ENCODE assay signal across 9 mouse cellular contexts in the genomic region with DNA sequence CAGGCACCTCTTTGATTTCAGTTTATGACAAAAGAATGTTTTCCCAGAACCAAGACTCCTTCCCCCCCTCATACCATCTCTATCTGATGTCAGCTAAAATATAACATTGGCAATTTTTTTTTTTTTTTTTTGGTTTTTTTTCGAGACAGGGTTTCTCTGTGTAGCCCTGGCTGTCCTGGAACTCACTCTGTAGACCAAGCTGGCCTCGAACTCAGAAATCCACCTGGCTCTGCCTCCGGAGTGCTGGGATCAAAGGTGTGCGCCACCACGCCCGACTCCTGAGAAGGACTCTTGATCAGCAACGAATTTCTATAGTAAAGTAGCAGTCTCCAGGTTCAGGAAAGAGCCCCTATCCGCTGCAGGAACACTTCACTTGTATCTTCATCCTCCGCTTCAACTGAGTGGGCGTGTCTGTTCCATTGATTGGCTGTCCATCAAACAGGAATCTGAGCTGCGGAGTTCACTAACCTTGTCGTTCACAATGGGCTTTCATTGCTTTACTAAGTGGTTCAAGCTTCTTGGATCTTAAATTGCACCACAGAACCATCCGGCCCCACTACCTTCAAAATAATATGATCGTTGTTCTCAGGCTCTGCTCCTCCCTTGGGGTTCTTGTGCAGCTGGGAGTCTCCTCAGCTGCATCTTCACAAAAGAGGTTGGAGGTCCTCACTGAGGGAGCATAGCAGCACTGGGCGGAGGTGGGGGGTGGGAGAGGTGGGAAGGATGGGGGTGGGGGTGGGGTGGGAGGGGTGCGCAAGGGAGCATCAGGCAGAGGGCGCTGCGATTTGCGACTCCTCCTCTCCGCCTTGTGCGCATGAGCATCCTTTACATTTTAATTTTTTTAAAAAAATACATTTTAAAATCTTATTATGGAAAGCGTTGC. TPM values are rescaled to one million over a fixed set of nuclear protein-coding genes. Genes with fewer than 3 reads are reported as not detected.
DNase-seq lines count a peak whose midpoint lies in the region; ATAC-seq lines count a peak whose summit lies in the region.
"Had no signal": no experiment of that assay in that cellular context is flagged by ENCODE, and none has a peak within 500 bp of the region (broad histone marks: within the 10 kb centered on the region; RNA-seq: fewer than 3 reads in every experiment).

No protein-coding gene starts in this region.

- no peak overlapping the region for H3K27ac ChIP-seq in embryonic facial prominence, embryonic 11.5 days (replicated peaks; ENCODE audit: low read depth, low read length)
- H3K27ac ChIP-seq in intestine, embryonic 15.5 days = no peak overlapping the region
- peak overlapping the region; percentile 84 for H3K27ac ChIP-seq in midbrain, embryonic 15.5 days
- H3K27ac ChIP-seq: macrophage had no signal

- intact Hi-C loops in gastrocnemius, postnatal 14 days (cut with DNase I; ENCODE audit: low total_unique reads) = no loop called here

- ATAC-seq in embryonic facial prominence, embryonic 11.5 days (replicated peaks; ENCODE audit: insufficient number of reproducible peaks, low FRiP score, low TSS enrichment, low read depth) = peak; percentile 91
- ATAC-seq in intestine, embryonic 15.5 days = 0 out of 2 replicates have a peak, but pooled peaks have one; percentile 31
- peak; percentile 93 for ATAC-seq in midbrain, embryonic 15.5 days (replicated peaks)

- H3K4me2 ChIP-seq in embryonic facial prominence, embryonic 11.5 days (ENCODE audit: low read depth, low read length) = peak overlapping the region; percentile 40
- peak overlapping the region; percentile 49 for H3K4me2 ChIP-seq in intestine, embryonic 15.5 days (replicated peaks)
- peak overlapping the region; percentile 61 for H3K4me2 ChIP-seq in midbrain, embryonic 15.5 days

- H3K27me3 ChIP-seq in embryonic facial prominence, embryonic 11.5 days (ENCODE audit: control insufficient read depth, insufficient read depth, low read length) = no peaks in the 10 kb centered on the region
- H3K27me3 ChIP-seq in intestine, embryonic 15.5 days (replicated peaks) = no peaks in the 10 kb centered on the region
- H3K27me3 ChIP-seq in midbrain, embryonic 15.5 days (replicated peaks) = no peaks in the 10 kb centered on the region

- H3K4me3 ChIP-seq in embryonic facial prominence, embryonic 11.5 days (ENCODE audit: low read depth, low read length) = peak overlapping the region; percentile 17
- peak overlapping the region; percentile 1; the same call in 1 of the 2 replicates for H3K4me3 ChIP-seq in intestine, embryonic 15.5 days (replicated peaks)
- peak overlapping the region; percentile 47 for H3K4me3 ChIP-seq in midbrain, embryonic 15.5 days

- WGBS in embryonic facial prominence, embryonic 11.5 days = 6% methylated on average over 22 of the region's 22 CpGs
- 12% methylated on average over 22 of the region's 22 CpGs for WGBS in intestine, embryonic 15.5 days
- 4% methylated on average over 22 of the region's 22 CpGs for WGBS in midbrain, embryonic 15.5 days

- no peaks in the 10 kb centered on the region for H3K4me1 ChIP-seq in embryonic facial prominence, embryonic 11.5 days (ENCODE audit: control insufficient read depth, insufficient read depth, low read length)
- H3K4me1 ChIP-seq in intestine, embryonic 15.5 days (replicated peaks) = no peaks in the 10 kb centered on the region
- H3K4me1 ChIP-seq in midbrain, embryonic 15.5 days = peaks cover 5% of the 10 kb centered on the region

- peak; percentile 15 to 58 for DNase-seq in layer of hippocampus, adult 18-20 months (ENCODE audit: low spot score in 2 of 2)
- no peak for DNase-seq in layer of hippocampus, postnatal 25 days (ENCODE audit: extremely low spot score in 1 of 2, low spot score in 1 of 2)
- DNase-seq in embryonic facial prominence, embryonic 11.5 days (ENCODE audit: low spot score) = peak; percentile 86
- DNase-seq in thymus, postnatal 14 days = no peak
- DNase-seq in gastrocnemius, postnatal 14 days = no peak
- no peak for DNase-seq in adrenal gland, postnatal 14 days

- H3K9ac ChIP-seq in embryonic facial prominence, embryonic 11.5 days (replicated peaks; ENCODE audit: low read length) = no peak overlapping the region
- no peak overlapping the region for H3K9ac ChIP-seq in intestine, embryonic 15.5 days
- H3K9ac ChIP-seq in midbrain, embryonic 15.5 days = peak overlapping the region; percentile 52

- no peaks in the 10 kb centered on the region for H3K36me3 ChIP-seq in embryonic facial prominence, embryonic 11.5 days (replicated peaks; ENCODE audit: control insufficient read depth, insufficient read depth, low read depth, low read length)
- H3K36me3 ChIP-seq in intestine, embryonic 15.5 days = no peaks in the 10 kb centered on the region
- no peaks in the 10 kb centered on the region for H3K36me3 ChIP-seq in midbrain, embryonic 15.5 days (replicated peaks)

- H3K9me3 ChIP-seq in embryonic facial prominence, embryonic 11.5 days (replicated peaks; ENCODE audit: control insufficient read depth, low read length) = no peaks in the 10 kb centered on the region
- H3K9me3 ChIP-seq in intestine, embryonic 15.5 days = no peaks in the 10 kb centered on the region
- H3K9me3 ChIP-seq in midbrain, embryonic 15.5 days = no peaks in the 10 kb centered on the region

RNA-seq across cellular contexts. Expression of a gene that starts 14.1 kb away (rescaled TPM):
- 100 to 1,000 TPM; 204 to 211 TPM for total RNA-seq in layer of hippocampus, adult 18-20 months (2021)
- 100 to 1,000 TPM; 194 to 208 TPM for total RNA-seq in layer of hippocampus, postnatal 25 days (2021)
- 382 and 425 TPM in 2 replicates for polyA plus RNA-seq in embryonic facial prominence, embryonic 11.5 days (2014; fragmentation: Nextera tagmentation; extraction: Ambion mirVana)
- 78.5 and 94.9 TPM in 2 replicates for polyA plus RNA-seq in intestine, embryonic 15.5 days (2015; fragmentation: Nextera tagmentation; extraction: Ambion mirVana)
- 253 and 273 TPM in 2 replicates for polyA plus RNA-seq in midbrain, embryonic 15.5 days (2015; fragmentation: Nextera tagmentation; extraction: Ambion mirVana)
- total RNA-seq in gastrocnemius, postnatal 14 days (2021) = 10 to 100 TPM; 18.7 to 22.9 TPM
- total RNA-seq in adrenal gland, postnatal 14 days (2021) = 61.0 and 61.9 TPM in 2 replicates

RNA-seq across cellular contexts. Expression of a gene that starts 24.9 kb away (rescaled TPM):
- 1 to 10 TPM; 4.0 to 6.0 TPM for total RNA-seq in layer of hippocampus, adult 18-20 months (2021)
- total RNA-seq in layer of hippocampus, postnatal 25 days (2021) = 1 to 10 TPM; 3.0 TPM
- polyA plus RNA-seq in embryonic facial prominence, embryonic 11.5 days (2014; fragmentation: Nextera tagmentation; extraction: Ambion mirVana) = 5.7 and 7.3 TPM in 2 replicates
- polyA plus RNA-seq in intestine, embryonic 15.5 days (2015; fragmentation: Nextera tagmentation; extraction: Ambion mirVana) = 2.4 and 3.0 TPM in 2 replicates
- 3.9 and 4.2 TPM in 2 replicates for polyA plus RNA-seq in midbrain, embryonic 15.5 days (2015; fragmentation: Nextera tagmentation; extraction: Ambion mirVana)
- 1 to 10 TPM in 1 of 2 experiments, under 1 TPM in 1; 0.75 to 1.2 TPM for total RNA-seq in gastrocnemius, postnatal 14 days (2021)
- total RNA-seq in adrenal gland, postnatal 14 days (2021) = 1.9 TPM in 2 replicates

Comparison
In these comparisons a context has a peak if more than half of its experiments do, and no peak if none do; other contexts are left out.
1. DNase-seq: peak in layer of hippocampus, adult 18-20 months (2 of 2) and embryonic facial prominence, embryonic 11.5 days (single experiment); none in layer of hippocampus, postnatal 25 days (0 of 2), thymus, postnatal 14 days (single experiment), gastrocnemius, postnatal 14 days (single experiment) and adrenal gland, postnatal 14 days (single experiment).
2. ATAC-seq: peak in every context shown above with its lines; median percentile 93 in midbrain, embryonic 15.5 days; 91 in embryonic facial prominence, embryonic 11.5 days; 31 in intestine, embryonic 15.5 days.
3. Peak in every context shown above with its lines, with median percentiles within 50 percentile points of each other: H3K4me2 ChIP-seq and H3K4me3 ChIP-seq.